ENCODE assay signal across 7 mouse cellular contexts in the genomic region with DNA sequence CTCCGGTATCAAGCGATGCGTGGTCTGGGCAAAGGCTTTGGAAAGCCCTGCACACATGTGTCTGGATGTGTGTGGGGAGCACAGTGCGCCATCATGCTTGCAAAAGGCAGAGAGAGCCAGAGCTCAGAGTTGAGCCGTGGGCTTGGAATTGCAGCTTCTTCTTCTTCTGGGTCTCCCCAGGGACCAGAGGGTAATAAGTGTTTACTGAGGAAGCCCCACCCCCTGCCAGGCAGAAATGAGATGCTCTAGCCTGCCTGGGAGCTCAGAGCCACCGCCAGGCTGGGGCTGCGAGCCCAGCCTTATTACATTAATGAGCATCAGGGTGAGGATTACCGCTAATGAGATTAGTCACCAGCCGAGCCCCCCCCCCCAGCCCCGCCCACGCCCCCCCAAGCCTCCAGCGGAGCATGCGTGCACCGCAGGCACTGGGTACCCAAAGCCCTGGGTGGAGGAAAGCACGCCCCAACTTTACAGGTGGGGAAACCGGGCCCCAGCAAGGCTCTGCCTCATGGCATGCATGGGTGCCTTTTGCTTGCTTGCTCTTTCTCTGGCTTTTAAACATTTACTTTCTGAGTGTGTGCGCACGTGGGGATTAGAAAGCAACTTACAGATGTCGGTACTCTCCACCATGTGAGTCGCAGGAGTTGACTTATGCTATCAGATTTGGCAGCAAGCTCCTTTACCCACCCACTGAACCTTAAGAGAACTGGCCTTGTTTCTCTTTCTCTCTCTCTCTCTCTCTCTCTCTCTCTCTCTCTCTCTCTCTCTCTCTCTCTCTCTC. TPM values are rescaled to one million over a fixed set of nuclear protein-coding genes. Genes with fewer than 3 reads are reported as not detected.
DNase-seq lines count a peak whose midpoint lies in the region; ATAC-seq lines count a peak whose summit lies in the region.

No protein-coding gene starts in this region.

- H3K4me1 ChIP-seq in neural tube, embryonic 11.5 days (ENCODE audit: control insufficient read depth, insufficient read depth, low read length) = peaks cover 18% of the 10 kb centered on the region
- peaks cover 8% of the 10 kb centered on the region; the same call in 1 of the 2 replicates for H3K4me1 ChIP-seq in forebrain, embryonic 14.5 days (ENCODE audit: control insufficient read depth, insufficient read depth, low read length)
- peaks cover 54% of the 10 kb centered on the region for H3K4me1 ChIP-seq in limb, embryonic 12.5 days (replicated peaks)

- no peak overlapping the region for H3K27ac ChIP-seq in neural tube, embryonic 11.5 days (ENCODE audit: low read depth, low read length)
- H3K27ac ChIP-seq in forebrain, embryonic 14.5 days (ENCODE audit: low read depth, low read length) = no peak overlapping the region; the same call in 1 of the 2 replicates
- H3K27ac ChIP-seq in limb, embryonic 12.5 days = peak overlapping the region; percentile 19; the same call in 1 of the 2 replicates

- peak; percentile 45 for DNase-seq in neural tube, embryonic 11.5 days (ENCODE audit: low spot score)
- no peak for DNase-seq in neural tube, embryonic 10.5 days (ENCODE audit: extremely low spot score, low spot score)
- peak; percentile 91 for DNase-seq in forebrain, embryonic 14.5 days (ENCODE audit: low spot score)
- no peak for DNase-seq in thymus, postnatal 36 days
- no peak for DNase-seq in spleen, postnatal 14 days (ENCODE audit: low spot score in 2 of 2)
- no peak for DNase-seq in cerebellum, postnatal 25 days

- H3K36me3 ChIP-seq in neural tube, embryonic 11.5 days (ENCODE audit: control insufficient read depth, insufficient read depth, low read length) = no peaks in the 10 kb centered on the region
- H3K36me3 ChIP-seq in forebrain, embryonic 14.5 days (ENCODE audit: control insufficient read depth, insufficient read depth, low read length) = no peaks in the 10 kb centered on the region
- H3K36me3 ChIP-seq in limb, embryonic 12.5 days = no peaks in the 10 kb centered on the region

- no peaks in the 10 kb centered on the region for H3K9me3 ChIP-seq in neural tube, embryonic 11.5 days (ENCODE audit: control insufficient read depth, low read length)
- H3K9me3 ChIP-seq in forebrain, embryonic 14.5 days (replicated peaks; ENCODE audit: control insufficient read depth, low read length) = no peaks in the 10 kb centered on the region
- no peaks in the 10 kb centered on the region for H3K9me3 ChIP-seq in limb, embryonic 12.5 days

- H3K9ac ChIP-seq in neural tube, embryonic 11.5 days (ENCODE audit: low read length) = no peak overlapping the region
- H3K9ac ChIP-seq in forebrain, embryonic 14.5 days (ENCODE audit: low read length) = no peak overlapping the region
- 0 out of 2 replicates have a peak overlapping the region, but pooled peaks have one; percentile 27 for H3K9ac ChIP-seq in limb, embryonic 12.5 days (replicated peaks)

- 0 out of 2 replicates have a peak overlapping the region, but pooled peaks have one; percentile 12 for H3K4me2 ChIP-seq in neural tube, embryonic 11.5 days (ENCODE audit: low read depth)
- peak overlapping the region; percentile 40 for H3K4me2 ChIP-seq in forebrain, embryonic 14.5 days (ENCODE audit: low read length)
- peak overlapping the region; percentile 50 for H3K4me2 ChIP-seq in limb, embryonic 12.5 days

- no peak for ATAC-seq in neural tube, embryonic 11.5 days (ENCODE audit: insufficient read depth, low FRiP score, low TSS enrichment)
- ATAC-seq in forebrain, embryonic 14.5 days = peak; percentile 89
- no peak for ATAC-seq in limb, embryonic 12.5 days (ENCODE audit: insufficient number of reproducible peaks, insufficient read depth, low FRiP score, low TSS enrichment, low read depth)

- no peaks in the 10 kb centered on the region for H3K27me3 ChIP-seq in neural tube, embryonic 11.5 days (ENCODE audit: control insufficient read depth, insufficient read depth, low read length)
- H3K27me3 ChIP-seq in forebrain, embryonic 14.5 days (replicated peaks; ENCODE audit: control insufficient read depth, insufficient read depth, low read length) = peaks cover 25% of the 10 kb centered on the region
- H3K27me3 ChIP-seq in limb, embryonic 12.5 days = no peaks in the 10 kb centered on the region

- no peak overlapping the region for H3K4me3 ChIP-seq in neural tube, embryonic 11.5 days (ENCODE audit: low read depth, low read length)
- no peak overlapping the region for H3K4me3 ChIP-seq in forebrain, embryonic 14.5 days (ENCODE audit: low read depth, low read length)
- no peak overlapping the region; the same call in 1 of the 2 replicates for H3K4me3 ChIP-seq in limb, embryonic 12.5 days (replicated peaks)

- 17% methylated on average over 20 of the region's 20 CpGs for WGBS in neural tube, embryonic 11.5 days
- WGBS in forebrain, embryonic 14.5 days = 4% methylated on average over 20 of the region's 20 CpGs
- 14% methylated on average over 20 of the region's 20 CpGs for WGBS in limb, embryonic 12.5 days

RNA-seq across cellular contexts. Expression of gene Sdc3, which starts 44.1 kb away (rescaled TPM):
- polyA plus RNA-seq in neural tube, embryonic 11.5 days (2014; fragmentation: Nextera tagmentation; extraction: Ambion mirVana) = 22.3 and 23.2 TPM in 2 replicates
- polyA plus RNA-seq in forebrain, embryonic 14.5 days (2014; fragmentation: Nextera tagmentation; extraction: Ambion mirVana) = 47.6 and 61.2 TPM in 2 replicates
- 30.6 and 42.1 TPM in 2 replicates for polyA plus RNA-seq in limb, embryonic 12.5 days (2016; fragmentation: Nextera tagmentation; extraction: Ambion mirVana)

Comparison
In these comparisons a context has a peak if more than half of its experiments do, and no peak if none do; other contexts are left out.
1. DNase-seq: peak in neural tube, embryonic 11.5 days (single experiment) and forebrain, embryonic 14.5 days (single experiment); none in neural tube, embryonic 10.5 days (single experiment), thymus, postnatal 36 days (0 of 2), spleen, postnatal 14 days (0 of 2) and cerebellum, postnatal 25 days (0 of 2).
2. Peak in every context shown above with its lines, with median percentiles within 50 percentile points of each other: H3K4me2 ChIP-seq.